Mouse (Mus musculus) kidney, adult 2 months (tissue): ENCODE data around the gene Dtd2.

Source experiments
- CTCF ChIP-seq: fragments of 200-500 bp; conservative IDR thresholded peaks from 2 replicates; pipeline ENCODE4 v1.5.1; 2011; ENCODE audit warnings: low read depth, mild to moderate bottlenecking, control low read depth, low read length, moderate library complexity, mixed read lengths; ENCODE audit not compliant: insufficient read depth, insufficient read length
- POLR2A ChIP-seq: fragments of 200-500 bp; IDR thresholded peaks from one replicate; pipeline ENCODE4 v1.6.1; 2011; ENCODE audit warnings: low read depth, low read length, control low read depth

DNA sequence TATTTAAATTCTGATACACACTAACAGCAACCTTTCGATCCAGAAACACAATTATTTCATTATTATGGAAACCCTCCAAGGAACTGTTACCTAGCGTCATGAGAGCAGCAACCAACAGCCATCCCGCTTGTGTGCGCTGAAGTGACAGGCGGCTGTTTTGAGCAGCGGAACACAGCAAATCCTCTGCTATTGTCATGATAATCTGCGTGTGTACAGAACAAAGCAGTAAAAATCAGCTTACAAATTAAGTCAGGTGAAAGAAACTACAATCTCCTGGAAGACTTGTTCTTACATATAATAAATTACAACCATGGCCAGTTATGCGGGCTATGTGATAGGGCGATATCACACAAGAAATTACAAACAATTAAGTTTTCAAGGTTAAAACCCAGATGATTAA lies 61.0 kb downstream of the Dtd2 start:
- TF ChIP-seq POLR2A (no peak), CTCF (no peak)
